Comparison of ENCODE assay signal across 8 mouse cellular contexts in the genomic region with DNA sequence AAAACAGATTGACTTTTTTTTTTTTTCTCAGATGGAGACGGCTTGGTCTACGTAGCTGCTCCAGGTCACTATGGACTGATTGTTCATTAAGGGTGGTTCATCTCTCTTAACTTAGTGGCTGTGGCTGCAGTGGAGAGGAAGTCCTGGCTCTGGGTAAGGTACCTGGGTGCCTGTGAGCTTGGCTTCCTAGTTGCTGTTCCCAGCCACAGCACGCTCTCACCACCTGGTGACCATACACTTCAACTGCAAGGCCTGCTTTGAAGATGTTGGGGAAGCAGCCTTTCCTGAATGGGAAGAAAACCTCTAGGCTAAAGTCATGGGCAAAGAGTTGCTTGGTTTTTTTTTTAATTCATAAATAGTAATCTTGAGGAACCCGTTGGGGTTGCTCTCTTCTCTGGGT.
DNase-seq lines count a peak whose midpoint lies in the region; ATAC-seq and TF ChIP-seq lines count a peak whose summit lies in the region.

No protein-coding gene starts in this region.

- H3K27me3 ChIP-seq in hindbrain, embryonic 10.5 days (ENCODE audit: insufficient read depth, poor library complexity, severe bottlenecking), result no peaks in the 10 kb centered on the region
- no peaks in the 10 kb centered on the region for H3K27me3 ChIP-seq in hindbrain, embryonic 12.5 days
- no peaks in the 10 kb centered on the region for H3K27me3 ChIP-seq in kidney, embryonic 14.5 days (ENCODE audit: control insufficient read depth, insufficient read depth, low read length)

- no peak overlapping the region for H3K4me3 ChIP-seq in hindbrain, embryonic 10.5 days
- H3K4me3 ChIP-seq in hindbrain, embryonic 12.5 days, result no peak overlapping the region
- H3K4me3 ChIP-seq in embryonic fibroblast, embryonic 13.5 days (ENCODE audit: insufficient read depth, low read length), result no peak overlapping the region
- no peak overlapping the region for H3K4me3 ChIP-seq in kidney, embryonic 14.5 days (ENCODE audit: low read length)
- no peak overlapping the region for H3K4me3 ChIP-seq in lung, adult 2 months (replicated peaks; ENCODE audit: extremely low read depth, low read depth, low read length)

- H3K36me3 ChIP-seq in hindbrain, embryonic 10.5 days, result no peaks in the 10 kb centered on the region
- H3K36me3 ChIP-seq in hindbrain, embryonic 12.5 days, result no peaks in the 10 kb centered on the region
- no peaks in the 10 kb centered on the region for H3K36me3 ChIP-seq in kidney, embryonic 14.5 days (ENCODE audit: control insufficient read depth, insufficient read depth, low read length)

- no peak overlapping the region for H3K9ac ChIP-seq in hindbrain, embryonic 12.5 days
- no peak overlapping the region for H3K9ac ChIP-seq in kidney, embryonic 14.5 days (ENCODE audit: low read depth, low read length)

- H3K4me1 ChIP-seq in hindbrain, embryonic 10.5 days (replicated peaks), result peaks cover 4% of the 10 kb centered on the region; the same call in 1 of the 2 replicates
- H3K4me1 ChIP-seq in hindbrain, embryonic 12.5 days, result 0 out of 2 replicates have a peak, but pooled peaks cover 3% of the 10 kb centered on the region
- H3K4me1 ChIP-seq in embryonic fibroblast, embryonic 13.5 days (ENCODE audit: control insufficient read depth, insufficient read depth, low read length), result no peaks in the 10 kb centered on the region
- H3K4me1 ChIP-seq in kidney, embryonic 14.5 days (ENCODE audit: control insufficient read depth, insufficient read depth, low read length), result no peaks in the 10 kb centered on the region
- H3K4me1 ChIP-seq in lung, adult 2 months (ENCODE audit: control insufficient read depth, insufficient read depth, low read length), result no peaks in the 10 kb centered on the region

- no peak for TF ChIP-seq POLR2A in embryonic fibroblast, embryonic 13.5 days (IDR thresholded peaks at IDR 0.05; ENCODE audit: low read depth, low read length)
- TF ChIP-seq POLR2A in lung, adult 2 months (IDR thresholded peaks at IDR 0.05; ENCODE audit: borderline replicate concordance, extremely low read depth, low read depth, low read length), result no peak

- WGBS in hindbrain, embryonic 10.5 days, result 46% methylated on average over 4 of the region's 4 CpGs
- WGBS in hindbrain, embryonic 12.5 days, result 36% methylated on average over 4 of the region's 4 CpGs
- WGBS in kidney, embryonic 14.5 days, result 18% methylated on average over 4 of the region's 4 CpGs
- WGBS in lung, adult 2 months, result 42% methylated on average over 4 of the region's 4 CpGs

- H3K9me3 ChIP-seq in hindbrain, embryonic 10.5 days, result no peaks in the 10 kb centered on the region
- H3K9me3 ChIP-seq in hindbrain, embryonic 12.5 days (replicated peaks), result no peaks in the 10 kb centered on the region
- no peaks in the 10 kb centered on the region for H3K9me3 ChIP-seq in kidney, embryonic 14.5 days (ENCODE audit: control insufficient read depth, low read length)

- no peak overlapping the region for H3K4me2 ChIP-seq in hindbrain, embryonic 12.5 days (replicated peaks)
- H3K4me2 ChIP-seq in kidney, embryonic 14.5 days (replicated peaks; ENCODE audit: low read depth, low read length), result no peak overlapping the region

- DNase-seq in hindbrain, embryonic 10.5 days (ENCODE audit: low spot score), result peak; percentile 38
- DNase-seq in Muller cell, postnatal 12 days (ENCODE audit: inconsistent ontology term), result peak; percentile 50
- DNase-seq in lung, adult 2 months, result peak; percentile 41
- DNase-seq in ovary, postnatal 14 days (ENCODE audit: low spot score), result peak; percentile 63
- peak; percentile 73 for DNase-seq in thymus, postnatal 25 days

- no peak for ATAC-seq in hindbrain, embryonic 12.5 days (ENCODE audit: low FRiP score)
- peak; percentile 71 for ATAC-seq in kidney, embryonic 14.5 days (ENCODE audit: low FRiP score, low TSS enrichment)

- peak; percentile 98 for TF ChIP-seq CTCF in embryonic fibroblast, embryonic 13.5 days (IDR thresholded peaks at IDR 0.05; ENCODE audit: borderline replicate concordance, insufficient read depth, low read length)
- peak; percentile 81 for TF ChIP-seq CTCF in lung, adult 2 months (IDR thresholded peaks at IDR 0.05; ENCODE audit: insufficient read depth, low read length)

- no peak overlapping the region for H3K27ac ChIP-seq in hindbrain, embryonic 10.5 days
- no peak overlapping the region for H3K27ac ChIP-seq in hindbrain, embryonic 12.5 days
- H3K27ac ChIP-seq in embryonic fibroblast, embryonic 13.5 days (ENCODE audit: insufficient read depth, low read length), result no peak overlapping the region
- H3K27ac ChIP-seq in kidney, embryonic 14.5 days (ENCODE audit: low read depth, low read length), result no peak overlapping the region
